Mouse (Mus musculus) cerebellum, adult 11 months (tissue): ENCODE measurements around the gene Tmem213.

Experiments used
- DNase-seq: peaks from one replicate; pipeline ENCODE4 v3.0.0; 2022

Gene Tmem213

GRCm38 (mm10) chr6:38118341-38118740 is 9.3 kb downstream of the Tmem213 start:
- DNase-seq = no peak

GRCm38 (mm10) chr6:38120681-38121371 is 11.8 kb downstream of the Tmem213 start:
- DNase-seq = no peak

GRCm38 (mm10) chr6:38121843-38122242 is 12.8 kb downstream of the Tmem213 start:
- DNase-seq = no peak

GRCm38 (mm10) chr6:38122791-38123190 is 13.7 kb downstream of the Tmem213 start:
- DNase-seq = no peak

GRCm38 (mm10) chr6:38123471-38124206 is 14.6 kb downstream of the Tmem213 start:
- no peak for DNase-seq

- DNase-seq = no peak
These were observed 15.3 kb downstream of the Tmem213 start, which contains the start of gene Atp6v0a4 for GRCm38 (mm10) chr6:38124207-38124835. Gene Atp6v0a4, minus strand, starts transcription at chr6:38124586.

GRCm38 (mm10) chr6:38124882-38125281 is 15.8 kb downstream of the Tmem213 start:
- DNase-seq = no peak

- no peak for DNase-seq
These were observed 16.4 kb downstream of the Tmem213 start for GRCm38 (mm10) chr6:38125462-38125861.

GRCm38 (mm10) chr6:38128115-38128514 is 19.1 kb downstream of the Tmem213 start:
- DNase-seq = no peak

- DNase-seq = no peak
These were observed 20.8 kb downstream of the Tmem213 start for GRCm38 (mm10) chr6:38129883-38130282.

- peak; percentile 60 for DNase-seq
These were observed 22.8 kb downstream of the Tmem213 start for GRCm38 (mm10) chr6:38131801-38132231.

- peak; percentile 63 for DNase-seq
These were observed 25.9 kb downstream of the Tmem213 start for GRCm38 (mm10) chr6:38134806-38135559.

GRCm38 (mm10) chr6:38139086-38139485 is 30.0 kb downstream of the Tmem213 start:
- DNase-seq = no peak

- DNase-seq = no peak
These were observed 31.3 kb downstream of the Tmem213 start for GRCm38 (mm10) chr6:38140402-38140801.

- no peak for DNase-seq
These were observed 35.3 kb downstream of the Tmem213 start for GRCm38 (mm10) chr6:38144161-38144998.

- no peak for DNase-seq
These were observed 36.5 kb downstream of the Tmem213 start for GRCm38 (mm10) chr6:38145463-38146065.

- DNase-seq = no peak
These were observed 38.2 kb downstream of the Tmem213 start for GRCm38 (mm10) chr6:38147301-38147700.

- DNase-seq = no peak
These were observed 39.6 kb downstream of the Tmem213 start for GRCm38 (mm10) chr6:38148626-38149025.

GRCm38 (mm10) chr6:38149483-38149882 is 40.4 kb downstream of the Tmem213 start:
- no peak for DNase-seq

GRCm38 (mm10) chr6:38152305-38152704 is 43.2 kb downstream of the Tmem213 start:
- DNase-seq = no peak

GRCm38 (mm10) chr6:38156204-38156603 is 47.1 kb downstream of the Tmem213 start:
- DNase-seq = no peak

- DNase-seq = no peak
These were observed 48.9 kb downstream of the Tmem213 start for GRCm38 (mm10) chr6:38157925-38158324.
